8 mouse cellular contexts compared by ENCODE assay signal in genomic region chr12:86834416-86834772, GRCm38 (mm10). TPM values are rescaled to one million over a fixed set of nuclear protein-coding genes. Genes with fewer than 3 reads are reported as not detected.
DNase-seq lines count a peak whose midpoint lies in the region; ATAC-seq and TF ChIP-seq lines count a peak whose summit lies in the region.

No protein-coding gene starts in this region.

- H3K27me3 ChIP-seq in liver, embryonic 11.5 days (replicated peaks; ENCODE audit: control insufficient read depth, insufficient read depth, low read length) = no peaks in the 10 kb centered on the region
- H3K27me3 ChIP-seq in stomach, embryonic 15.5 days (replicated peaks) = no peaks in the 10 kb centered on the region

- peak overlapping the region; percentile 80 for H3K27ac ChIP-seq in layer of hippocampus, adult 2 months
- peak overlapping the region; percentile 93 for H3K27ac ChIP-seq in bone marrow, adult 2 months (ENCODE audit: control insufficient read depth, insufficient read depth, low read depth, low read length, poor library complexity)
- H3K27ac ChIP-seq in liver, embryonic 11.5 days (ENCODE audit: low read depth, low read length) = peak overlapping the region; percentile 83
- peak overlapping the region; percentile 62; the same call in 1 of the 2 replicates for H3K27ac ChIP-seq in stomach, embryonic 15.5 days

- H3K36me3 ChIP-seq in liver, embryonic 11.5 days (ENCODE audit: control insufficient read depth, insufficient read depth, low read length) = no peaks in the 10 kb centered on the region
- no peaks in the 10 kb centered on the region for H3K36me3 ChIP-seq in stomach, embryonic 15.5 days

- ATAC-seq in liver, embryonic 11.5 days (replicated peaks; ENCODE audit: low FRiP score) = peak; percentile 48
- no peak for ATAC-seq in stomach, embryonic 15.5 days (ENCODE audit: insufficient read depth, low FRiP score, low read depth)

- 6% methylated on average over 3 of the region's 3 CpGs for WGBS in bone marrow, adult 2 months
- WGBS in liver, embryonic 11.5 days = 34% methylated on average over 3 of the region's 3 CpGs
- WGBS in stomach, embryonic 15.5 days = 76% methylated on average over 3 of the region's 3 CpGs

- H3K4me3 ChIP-seq in layer of hippocampus, adult 2 months = no peak overlapping the region
- no peak overlapping the region for H3K4me3 ChIP-seq in bone marrow, adult 2 months (replicated peaks; ENCODE audit: control insufficient read depth, low read depth, low read length)
- no peak overlapping the region for H3K4me3 ChIP-seq in liver, embryonic 11.5 days (ENCODE audit: low read depth, low read length)
- H3K4me3 ChIP-seq in stomach, embryonic 15.5 days (replicated peaks) = no peak overlapping the region

- DNase-seq in layer of hippocampus, adult 2 months (ENCODE audit: low spot score in 2 of 2) = no peak
- no peak for DNase-seq in layer of hippocampus, adult 9-10 months (ENCODE audit: low spot score)
- no peak for DNase-seq in liver, embryonic 11.5 days (ENCODE audit: low spot score)
- no peak for DNase-seq in embryo, embryonic 9.5 days (ENCODE audit: extremely low spot score)
- DNase-seq in right cerebral cortex, adult 2 months (ENCODE audit: low spot score in 2 of 2) = no peak
- no peak for DNase-seq in yolk sac, embryonic 10.5 days (ENCODE audit: low spot score)

- H3K9ac ChIP-seq in liver, embryonic 11.5 days (ENCODE audit: low read depth, low read length) = no peak overlapping the region; the same call in 1 of the 2 replicates
- H3K9ac ChIP-seq in stomach, embryonic 15.5 days = no peak overlapping the region

- peak overlapping the region; percentile 8; the same call in 1 of the 2 replicates for H3K4me2 ChIP-seq in liver, embryonic 11.5 days
- no peak overlapping the region for H3K4me2 ChIP-seq in stomach, embryonic 15.5 days

- TF ChIP-seq CTCF in layer of hippocampus, adult 2 months (conservative IDR thresholded peaks at IDR 0.05) = no peak
- TF ChIP-seq CTCF in bone marrow, adult 2 months (IDR thresholded peaks at IDR 0.05; ENCODE audit: control insufficient read depth, insufficient read depth, low read length) = no peak

- H3K9me3 ChIP-seq in liver, embryonic 11.5 days (ENCODE audit: control insufficient read depth, low read length) = no peaks in the 10 kb centered on the region
- no peaks in the 10 kb centered on the region for H3K9me3 ChIP-seq in stomach, embryonic 15.5 days

- H3K4me1 ChIP-seq in bone marrow, adult 2 months (ENCODE audit: control insufficient read depth, insufficient read depth, low read length) = peaks cover 26% of the 10 kb centered on the region
- H3K4me1 ChIP-seq in liver, embryonic 11.5 days (replicated peaks; ENCODE audit: control insufficient read depth, insufficient read depth, low read length) = peaks cover 60% of the 10 kb centered on the region
- peaks cover 56% of the 10 kb centered on the region for H3K4me1 ChIP-seq in stomach, embryonic 15.5 days

- TF ChIP-seq POLR2A in bone marrow, adult 2 months (IDR thresholded peaks at IDR 0.05; ENCODE audit: borderline replicate concordance, control insufficient read depth, low read depth, low read length) = no peak

RNA-seq across cellular contexts. Expression of gene Irf2bpl, which starts 50.2 kb away (rescaled TPM):
- 10 to 100 TPM; 69.8 to 70.2 TPM for total RNA-seq in layer of hippocampus, adult 2 months (2021)
- 1.7 and 3.4 TPM in 2 replicates for polyA plus RNA-seq in bone marrow, adult 2 months (2011; ENCODE audit: insufficient read depth, insufficient read length, low replicate concordance, missing spikeins)
- polyA plus RNA-seq in liver, embryonic 11.5 days (2014; fragmentation: Nextera tagmentation; extraction: Ambion mirVana) = 9.7 and 9.8 TPM in 2 replicates
- 28.4 and 29.3 TPM in 2 replicates for polyA plus RNA-seq in stomach, embryonic 15.5 days (2015; fragmentation: Nextera tagmentation; extraction: Ambion mirVana)
